Mouse (Mus musculus) heart, embryonic 12.5 days (tissue): Measurements from ENCODE around the gene Tanc1. TPM values are rescaled to one million over a fixed set of nuclear protein-coding genes. Genes with fewer than 3 reads are reported as not detected.

Experiments
- ATAC-seq: fragments of 200-750 bp; cut with Nextera tagmentation; 2 replicates; pipeline ENCODE4 v1.8.0; 2017; ENCODE audit warnings: moderate TSS enrichment, moderate library complexity; ENCODE audit not compliant: insufficient number of reproducible peaks, low FRiP score
- H3K27ac ChIP-seq: fragments of 300-500 bp; sonication (generic); 2 replicates; pipeline ENCODE4 v1.5.1; 2016; ENCODE audit warnings: mild to moderate bottlenecking, moderate library complexity; ENCODE audit not compliant: poor library complexity, severe bottlenecking
- H3K27me3 ChIP-seq: fragments of 300-500 bp; sonication (generic); replicated peaks from 2 replicates; pipeline ENCODE4 v1.6.1; 2016; ENCODE audit warnings: mild to moderate bottlenecking, moderate library complexity
- H3K36me3 ChIP-seq: fragments of 300-500 bp; sonication (generic); 2 replicates; pipeline ENCODE4 v1.6.1; 2016; ENCODE audit warnings: mild to moderate bottlenecking, moderate library complexity
- H3K4me1 ChIP-seq: fragments of 300-500 bp; sonication (generic); replicated peaks from 2 replicates; pipeline ENCODE4 v1.6.1; 2016; ENCODE audit warnings: mild to moderate bottlenecking
- H3K4me2 ChIP-seq: fragments of 300-500 bp; sonication (generic); 2 replicates; pipeline ENCODE4 v1.6.1; 2016; ENCODE audit warnings: mild to moderate bottlenecking, moderate library complexity
- H3K4me3 ChIP-seq: fragments of 300-500 bp; sonication (generic); 2 replicates; pipeline ENCODE4 v1.5.1; 2016; ENCODE audit warnings: mild to moderate bottlenecking
- H3K9ac ChIP-seq: fragments of 300-500 bp; sonication (generic); 2 replicates; pipeline ENCODE4 v1.6.1; 2016; ENCODE audit warnings: mild to moderate bottlenecking, moderate library complexity
- H3K9me3 ChIP-seq: fragments of 300-500 bp; sonication (generic); replicated peaks from 2 replicates; pipeline ENCODE4 v1.6.1; 2016; ENCODE audit warnings: mild to moderate bottlenecking, moderate library complexity
- WGBS: fragments of 180-500 bp; shearing (Covaris S2); methylation state at CpG from one replicate; pipeline ENCODE4 v1.1.7; 2016; 5-methylcytosine and 5-hydroxymethylcytosine counted together
- polyA plus RNA-seq: library from polyadenylated mRNA; unstranded; fragments of >200 nt; fragmentation: Nextera tagmentation; extraction: Ambion mirVana; gene quantifications from 2 replicates; pipeline ENCODE4 v1.2.1, GENCODE M21; 2016

The Tanc1 gene
- polyA plus RNA-seq, 1 experiment from 2014 or later = 37.4 TPM

- Histone ChIP-seq H3K9me3 (no peaks in the 10 kb centered on the region), H3K4me1 (peaks cover 46% of the 10 kb centered on the region), H3K4me2 (no peak overlapping the region), H3K27ac (no peak overlapping the region), H3K36me3 (peaks cover 17% of the 10 kb centered on the region), H3K4me3 (no peak overlapping the region), H3K27me3 (no peaks in the 10 kb centered on the region), H3K9ac (no peak overlapping the region)
- 81% methylated on average over 9 of the region's 9 CpGs for WGBS
- no peak for ATAC-seq
Measured at GRCm38 (mm10) chr2:59758139-59758918, 146.5 kb downstream of the Tanc1 start.

- no peaks in the 10 kb centered on the region; the same call in 1 of the 2 replicates for H3K9me3 ChIP-seq
- no peak overlapping the region for H3K27ac ChIP-seq
- no peaks in the 10 kb centered on the region for H3K27me3 ChIP-seq
- H3K4me2 ChIP-seq = no peak overlapping the region
- H3K36me3 ChIP-seq = peaks cover 17% of the 10 kb centered on the region
- 83% methylated on average over 4 of the region's 4 CpGs for WGBS
- no peak overlapping the region for H3K9ac ChIP-seq
- no peak overlapping the region for H3K4me3 ChIP-seq
- no peak for ATAC-seq
- H3K4me1 ChIP-seq = peaks cover 36% of the 10 kb centered on the region
Measured at GRCm38 (mm10) chr2:59760731-59761130, 148.9 kb downstream of the Tanc1 start.

GRCm38 (mm10) chr2:59761183-59761582, 149.3 kb downstream of the Tanc1 start:
- Histone ChIP-seq H3K9ac (no peak overlapping the region), H3K4me2 (no peak overlapping the region), H3K4me1 (peaks cover 31% of the 10 kb centered on the region), H3K27ac (no peak overlapping the region), H3K27me3 (no peaks in the 10 kb centered on the region), H3K4me3 (no peak overlapping the region), H3K36me3 (peaks cover 17% of the 10 kb centered on the region), H3K9me3 (no peaks in the 10 kb centered on the region; the same call in 1 of the 2 replicates)
- ATAC-seq = no peak
- WGBS = 73% methylated on average over 12 of the region's 12 CpGs

- Histone ChIP-seq H3K9me3 (no peaks in the 10 kb centered on the region; the same call in 1 of the 2 replicates), H3K27me3 (no peaks in the 10 kb centered on the region), H3K27ac (no peak overlapping the region), H3K9ac (no peak overlapping the region), H3K4me3 (no peak overlapping the region), H3K4me2 (no peak overlapping the region), H3K36me3 (peaks cover 17% of the 10 kb centered on the region), H3K4me1 (peaks cover 27% of the 10 kb centered on the region)
- no peak for ATAC-seq
- 87% methylated on average over 5 of the region's 5 CpGs for WGBS
Measured at GRCm38 (mm10) chr2:59762277-59762676, 150.4 kb downstream of the Tanc1 start.

GRCm38 (mm10) chr2:59765671-59766070, 153.8 kb downstream of the Tanc1 start:
- no peak overlapping the region for H3K9ac ChIP-seq
- H3K36me3 ChIP-seq = peaks cover 4% of the 10 kb centered on the region; the same call in 1 of the 2 replicates
- no peak overlapping the region for H3K4me3 ChIP-seq
- H3K27me3 ChIP-seq = no peaks in the 10 kb centered on the region
- no peaks in the 10 kb centered on the region; the same call in 1 of the 2 replicates for H3K9me3 ChIP-seq
- H3K27ac ChIP-seq = no peak overlapping the region
- no peak overlapping the region for H3K4me2 ChIP-seq
- H3K4me1 ChIP-seq = peaks cover 52% of the 10 kb centered on the region
- ATAC-seq = no peak
- WGBS = 81% methylated on average over 10 of the region's 10 CpGs

GRCm38 (mm10) chr2:59767893-59768292, 156.1 kb downstream of the Tanc1 start:
- Histone ChIP-seq H3K9ac (no peak overlapping the region), H3K36me3 (peaks cover under 1% of the 10 kb centered on the region), H3K4me3 (no peak overlapping the region), H3K4me1 (peaks cover 67% of the 10 kb centered on the region), H3K9me3 (no peaks in the 10 kb centered on the region; the same call in 1 of the 2 replicates), H3K27ac (0 out of 2 replicates have a peak overlapping the region, but pooled peaks have one; percentile 1), H3K4me2 (no peak overlapping the region), H3K27me3 (no peaks in the 10 kb centered on the region)
- ATAC-seq = no peak
- 89% methylated on average over 4 of the region's 4 CpGs for WGBS

- Histone ChIP-seq H3K27me3 (no peaks in the 10 kb centered on the region), H3K9ac (no peak overlapping the region), H3K4me3 (no peak overlapping the region), H3K36me3 (peaks cover 7% of the 10 kb centered on the region), H3K9me3 (no peaks in the 10 kb centered on the region; the same call in 1 of the 2 replicates), H3K4me2 (no peak overlapping the region), H3K27ac (peak overlapping the region; percentile 56), H3K4me1 (peaks cover 69% of the 10 kb centered on the region)
- no peak for ATAC-seq
- 72% methylated on average over 13 of the region's 13 CpGs for WGBS
Measured at GRCm38 (mm10) chr2:59768661-59769384, 157.0 kb downstream of the Tanc1 start.

- H3K27me3 ChIP-seq = no peaks in the 10 kb centered on the region
- no peak overlapping the region for H3K9ac ChIP-seq
- no peak overlapping the region for H3K4me2 ChIP-seq
- H3K4me1 ChIP-seq = peaks cover 69% of the 10 kb centered on the region
- 55% methylated on average over 3 of the region's 3 CpGs for WGBS
- no peak overlapping the region for H3K4me3 ChIP-seq
- no peaks in the 10 kb centered on the region; the same call in 1 of the 2 replicates for H3K9me3 ChIP-seq
- H3K27ac ChIP-seq = peak overlapping the region; percentile 56
- H3K36me3 ChIP-seq = peaks cover 11% of the 10 kb centered on the region
- ATAC-seq = no peak
Measured at GRCm38 (mm10) chr2:59769385-59769735, 157.5 kb downstream of the Tanc1 start.

- Histone ChIP-seq H3K27me3 (no peaks in the 10 kb centered on the region), H3K9me3 (no peaks in the 10 kb centered on the region), H3K36me3 (peaks cover 16% of the 10 kb centered on the region), H3K9ac (no peak overlapping the region), H3K4me3 (no peak overlapping the region), H3K4me1 (peaks cover 60% of the 10 kb centered on the region), H3K4me2 (no peak overlapping the region), H3K27ac (no peak overlapping the region; the same call in 1 of the 2 replicates)
- ATAC-seq = no peak
- 78% methylated on average over 8 of the region's 8 CpGs for WGBS
Measured at GRCm38 (mm10) chr2:59771708-59772107, 159.9 kb downstream of the Tanc1 start.

- ATAC-seq = peak; percentile 49; the same call in 1 of the 2 replicates
- Histone ChIP-seq H3K4me3 (no peak overlapping the region), H3K4me2 (peak overlapping the region; percentile 32), H3K9ac (0 out of 2 replicates have a peak overlapping the region, but pooled peaks have one; percentile 50), H3K9me3 (no peaks in the 10 kb centered on the region), H3K27ac (peak overlapping the region; percentile 53; the same call in 1 of the 2 replicates), H3K27me3 (no peaks in the 10 kb centered on the region), H3K36me3 (peaks cover 16% of the 10 kb centered on the region), H3K4me1 (peaks cover 56% of the 10 kb centered on the region)
- 41% methylated on average over 12 of the region's 12 CpGs for WGBS
Measured at GRCm38 (mm10) chr2:59772261-59772683, 160.4 kb downstream of the Tanc1 start.

- Histone ChIP-seq H3K27ac (no peak overlapping the region), H3K36me3 (peaks cover 22% of the 10 kb centered on the region), H3K9me3 (no peaks in the 10 kb centered on the region), H3K4me3 (no peak overlapping the region), H3K27me3 (no peaks in the 10 kb centered on the region), H3K4me1 (peaks cover 40% of the 10 kb centered on the region), H3K9ac (no peak overlapping the region), H3K4me2 (no peak overlapping the region)
- no peak for ATAC-seq
- WGBS = 83% methylated on average over 6 of the region's 6 CpGs
Measured at GRCm38 (mm10) chr2:59774374-59774773, 162.5 kb downstream of the Tanc1 start.
